Mouse (Mus musculus): ENCODE data around the gene 1700066M21Rik. TPM values are rescaled to one million over a fixed set of nuclear protein-coding genes. Genes with fewer than 3 reads are reported as not detected.
A peak's percentile ranks its signal among the peaks of the same experiment; 100 is the strongest.

Gene 1700066M21Rik
- polyA plus RNA-seq, 1 experiment from 2014 or later = 11.6 TPM

DNA sequence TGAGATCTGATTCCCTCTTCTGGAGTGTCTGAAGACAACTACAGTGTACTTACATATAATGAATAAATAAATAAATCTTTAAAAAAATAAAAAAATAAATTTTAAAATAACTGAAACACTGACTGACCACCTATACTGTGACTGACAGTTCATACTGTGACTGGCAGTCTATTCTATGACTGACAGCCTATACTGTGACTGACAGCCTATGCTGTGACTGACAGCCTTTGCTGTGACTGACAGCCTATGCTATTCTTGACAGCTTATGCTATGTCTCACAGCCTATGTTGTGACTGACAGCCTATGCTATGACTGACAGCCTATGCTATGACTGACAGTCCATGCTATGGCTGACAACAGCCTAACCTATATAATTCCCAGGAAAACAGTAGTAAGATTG, 29.9 kb upstream of the 1700066M21Rik start:
- no peak overlapping the region for H3K9ac ChIP-seq (ENCODE audit: low read length)
- no peaks in the 10 kb centered on the region for H3K27me3 ChIP-seq (replicated peaks; ENCODE audit: control insufficient read depth, insufficient read depth, low read length)
- H3K4me1 ChIP-seq (replicated peaks; ENCODE audit: control insufficient read depth, insufficient read depth, low read length) = no peaks in the 10 kb centered on the region
- DNase-seq (ENCODE audit: low spot score) = no peak
- no peak overlapping the region for H3K27ac ChIP-seq (ENCODE audit: low read depth)
- H3K4me2 ChIP-seq (ENCODE audit: low read length) = no peak overlapping the region
- no peak overlapping the region for H3K4me3 ChIP-seq (ENCODE audit: low read depth, low read length)
- ATAC-seq (replicated peaks; ENCODE audit: low FRiP score, low TSS enrichment, low read depth) = no peak
- no peaks in the 10 kb centered on the region for H3K36me3 ChIP-seq (ENCODE audit: control insufficient read depth, insufficient read depth, low read length)
- H3K9me3 ChIP-seq (ENCODE audit: control insufficient read depth, low read length) = no peaks in the 10 kb centered on the region

DNA sequence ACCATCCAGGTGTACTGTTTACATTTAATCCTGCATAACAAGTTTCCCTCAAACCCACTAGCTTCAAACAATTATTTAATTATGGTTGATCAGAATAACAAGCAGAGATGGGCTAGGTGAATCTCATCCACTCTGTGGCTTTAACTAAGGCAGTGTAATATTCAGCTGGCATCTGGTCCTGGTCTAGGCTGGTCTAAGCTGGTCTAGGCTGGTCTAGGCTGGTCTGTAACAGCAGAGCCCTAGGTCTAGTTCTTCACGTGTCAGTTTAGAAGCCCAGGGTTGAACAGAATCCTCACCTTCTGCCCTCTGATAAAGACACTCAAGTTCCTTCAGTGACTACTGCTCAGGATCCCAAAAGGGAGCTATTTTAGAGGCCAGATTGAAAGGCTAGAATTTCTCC, 25.5 kb upstream of the 1700066M21Rik start:
- H3K36me3 ChIP-seq (ENCODE audit: control insufficient read depth, insufficient read depth, low read length) = no peaks in the 10 kb centered on the region
- H3K27me3 ChIP-seq (replicated peaks; ENCODE audit: control insufficient read depth, insufficient read depth, low read length) = no peaks in the 10 kb centered on the region
- 45% methylated on average over 1 of the region's 1 CpGs for WGBS
- H3K27ac ChIP-seq (ENCODE audit: low read depth) = no peak overlapping the region
- no peak overlapping the region for H3K9ac ChIP-seq (ENCODE audit: low read length)
- H3K4me1 ChIP-seq (replicated peaks; ENCODE audit: control insufficient read depth, insufficient read depth, low read length) = no peaks in the 10 kb centered on the region
- no peak overlapping the region for H3K4me2 ChIP-seq (ENCODE audit: low read length)
- H3K9me3 ChIP-seq (ENCODE audit: control insufficient read depth, low read length) = no peaks in the 10 kb centered on the region
- no peak overlapping the region for H3K4me3 ChIP-seq (ENCODE audit: low read depth, low read length)
- no peak for DNase-seq (ENCODE audit: low spot score)
- no peak for ATAC-seq (replicated peaks; ENCODE audit: low FRiP score, low TSS enrichment, low read depth)

DNA sequence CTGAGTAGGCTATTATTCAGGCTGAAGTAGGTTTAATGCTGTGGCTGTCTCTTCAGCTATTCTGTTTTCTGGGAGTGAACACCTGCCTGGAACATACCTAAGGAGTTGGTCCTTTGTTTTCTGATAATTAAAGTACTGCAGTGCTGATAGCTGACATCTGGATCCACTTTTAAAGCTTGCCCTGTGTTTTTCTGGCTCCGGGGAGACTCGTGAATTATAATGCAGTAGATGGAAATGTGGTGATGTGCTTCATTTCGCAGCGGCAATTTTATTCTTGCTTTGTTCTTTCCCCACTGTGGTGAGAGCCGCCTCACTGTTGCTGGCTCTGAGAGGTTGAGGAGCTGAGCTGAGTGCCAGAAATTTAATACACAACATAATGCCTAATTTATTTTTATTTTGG, 18.9 kb upstream of the 1700066M21Rik start:
- Histone ChIP-seq H3K27ac (ENCODE audit: low read depth) (no peak overlapping the region), H3K4me3 (ENCODE audit: low read depth, low read length) (no peak overlapping the region), H3K4me2 (ENCODE audit: low read length) (no peak overlapping the region), H3K4me1 (replicated peaks; ENCODE audit: control insufficient read depth, insufficient read depth, low read length) (no peaks in the 10 kb centered on the region), H3K27me3 (replicated peaks; ENCODE audit: control insufficient read depth, insufficient read depth, low read length) (no peaks in the 10 kb centered on the region), H3K36me3 (ENCODE audit: control insufficient read depth, insufficient read depth, low read length) (no peaks in the 10 kb centered on the region), H3K9me3 (ENCODE audit: control insufficient read depth, low read length) (no peaks in the 10 kb centered on the region), H3K9ac (ENCODE audit: low read length) (no peak overlapping the region)
- no peak for DNase-seq (ENCODE audit: low spot score)
- ATAC-seq (replicated peaks; ENCODE audit: low FRiP score, low TSS enrichment, low read depth) = no peak
- WGBS = 81% methylated on average over 5 of the region's 5 CpGs

DNA sequence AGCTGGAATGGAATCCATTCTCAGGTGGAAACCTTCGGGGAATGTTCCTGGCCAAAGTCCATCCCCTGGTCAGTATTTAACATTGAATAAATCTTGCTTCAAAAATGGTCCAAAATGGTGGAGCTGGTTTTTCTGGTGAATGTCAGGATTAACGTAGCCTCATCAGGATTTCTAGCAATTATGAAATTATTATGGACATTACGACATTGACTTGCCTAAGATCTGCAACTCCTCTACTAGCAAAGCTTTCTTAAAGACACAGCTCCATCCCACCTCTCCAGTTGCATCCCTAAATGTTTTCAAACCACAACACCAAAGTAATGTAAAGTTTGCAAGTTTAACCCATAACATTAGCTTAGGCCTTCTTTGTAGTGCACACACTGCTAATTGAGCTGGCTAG, 10.0 kb upstream of the 1700066M21Rik start:
- WGBS = 96% methylated on average over 3 of the region's 3 CpGs
- Histone ChIP-seq H3K4me3 (ENCODE audit: low read depth, low read length) (no peak overlapping the region), H3K4me2 (ENCODE audit: low read length) (no peak overlapping the region), H3K36me3 (ENCODE audit: control insufficient read depth, insufficient read depth, low read length) (no peaks in the 10 kb centered on the region), H3K9ac (ENCODE audit: low read length) (no peak overlapping the region), H3K9me3 (ENCODE audit: control insufficient read depth, low read length) (no peaks in the 10 kb centered on the region), H3K4me1 (replicated peaks; ENCODE audit: control insufficient read depth, insufficient read depth, low read length) (no peaks in the 10 kb centered on the region), H3K27me3 (replicated peaks; ENCODE audit: control insufficient read depth, insufficient read depth, low read length) (no peaks in the 10 kb centered on the region), H3K27ac (ENCODE audit: low read depth) (no peak overlapping the region)
- no peak for ATAC-seq (replicated peaks; ENCODE audit: low FRiP score, low TSS enrichment, low read depth)
- DNase-seq (ENCODE audit: low spot score) = no peak

DNA sequence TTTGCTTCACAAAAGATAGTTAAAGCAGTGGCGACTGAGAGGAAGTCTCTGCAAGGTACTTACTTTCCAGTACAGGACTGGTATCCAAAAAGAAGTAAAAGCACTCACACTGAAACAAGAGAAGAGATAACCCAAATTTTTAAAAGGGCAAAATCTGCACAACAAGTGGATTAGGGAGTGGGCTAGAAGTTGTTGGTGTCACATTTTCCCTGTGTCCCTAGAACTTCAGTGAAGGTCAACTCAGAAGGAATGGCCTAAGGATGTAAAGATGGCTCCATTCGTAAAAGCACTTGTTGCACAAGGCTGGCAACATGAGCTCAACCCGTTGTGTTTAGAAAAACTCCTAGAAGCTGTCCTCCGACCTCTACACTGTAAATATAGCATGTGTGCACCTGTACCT, 8.3 kb upstream of the 1700066M21Rik start:
- no peaks in the 10 kb centered on the region for H3K4me1 ChIP-seq (replicated peaks; ENCODE audit: control insufficient read depth, insufficient read depth, low read length)
- ATAC-seq (replicated peaks; ENCODE audit: low FRiP score, low TSS enrichment, low read depth) (no peak), DNase-seq (ENCODE audit: low spot score) (no peak)
- H3K9me3 ChIP-seq (ENCODE audit: control insufficient read depth, low read length) = no peaks in the 10 kb centered on the region
- no peak overlapping the region for H3K4me3 ChIP-seq (ENCODE audit: low read depth, low read length)
- H3K27me3 ChIP-seq (replicated peaks; ENCODE audit: control insufficient read depth, insufficient read depth, low read length) = no peaks in the 10 kb centered on the region
- no peak overlapping the region for H3K9ac ChIP-seq (ENCODE audit: low read length)
- no peak overlapping the region for H3K4me2 ChIP-seq (ENCODE audit: low read length)
- H3K27ac ChIP-seq (ENCODE audit: low read depth) = no peak overlapping the region
- H3K36me3 ChIP-seq (ENCODE audit: control insufficient read depth, insufficient read depth, low read length) = no peaks in the 10 kb centered on the region
- 80% methylated on average over 4 of the region's 4 CpGs for WGBS

DNA sequence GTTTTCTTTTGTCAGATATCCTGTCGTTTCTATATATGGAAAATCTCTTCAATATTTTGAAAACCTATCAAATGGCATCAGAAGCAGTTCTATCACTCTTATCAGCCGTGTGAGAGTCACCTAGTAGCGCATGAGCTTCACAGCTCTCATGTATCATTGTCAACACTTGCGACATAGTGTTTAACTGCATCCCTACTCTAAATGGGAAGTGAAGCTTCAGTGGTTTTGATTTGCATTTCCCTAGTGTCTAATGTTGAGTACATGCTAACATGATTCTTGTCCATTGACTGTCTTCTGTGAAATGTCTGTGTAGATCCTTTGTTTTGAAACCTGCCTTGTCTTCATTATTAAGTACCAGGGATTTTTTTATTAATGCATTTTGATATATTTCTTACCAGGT, 7.0 kb upstream of the 1700066M21Rik start:
- H3K27me3 ChIP-seq (replicated peaks; ENCODE audit: control insufficient read depth, insufficient read depth, low read length) = no peaks in the 10 kb centered on the region
- no peak overlapping the region for H3K4me3 ChIP-seq (ENCODE audit: low read depth, low read length)
- no peaks in the 10 kb centered on the region for H3K9me3 ChIP-seq (ENCODE audit: control insufficient read depth, low read length)
- 77% methylated on average over 4 of the region's 4 CpGs for WGBS
- H3K9ac ChIP-seq (ENCODE audit: low read length) = no peak overlapping the region
- no peak overlapping the region for H3K27ac ChIP-seq (ENCODE audit: low read depth)
- H3K4me1 ChIP-seq (replicated peaks; ENCODE audit: control insufficient read depth, insufficient read depth, low read length) = no peaks in the 10 kb centered on the region
- no peak overlapping the region for H3K4me2 ChIP-seq (ENCODE audit: low read length)
- H3K36me3 ChIP-seq (ENCODE audit: control insufficient read depth, insufficient read depth, low read length) = no peaks in the 10 kb centered on the region
- ATAC-seq (replicated peaks; ENCODE audit: low FRiP score, low TSS enrichment, low read depth) = no peak
- DNase-seq (ENCODE audit: low spot score) = no peak

DNA sequence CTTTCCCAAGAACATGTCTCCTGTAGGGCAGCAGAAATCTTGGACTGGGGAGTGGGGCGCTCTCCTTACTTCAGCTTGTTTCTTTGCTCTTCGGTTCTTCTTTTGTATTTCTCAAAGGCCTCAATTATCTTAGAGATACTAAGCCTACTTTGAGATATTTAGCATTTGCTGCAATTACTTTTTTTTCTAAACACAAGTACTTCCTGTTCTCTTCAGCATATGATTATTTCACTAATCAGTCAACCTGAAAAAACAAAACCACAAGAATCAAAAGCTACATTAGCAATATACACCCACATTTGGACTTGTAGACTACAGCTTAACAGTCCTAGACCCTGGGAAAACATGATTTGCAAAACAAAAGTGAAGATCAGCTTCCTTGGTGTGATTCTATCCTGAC, 2.1 kb upstream of the 1700066M21Rik start:
- Histone ChIP-seq H3K4me2 (ENCODE audit: low read length) (no peak overlapping the region), H3K4me1 (replicated peaks; ENCODE audit: control insufficient read depth, insufficient read depth, low read length) (0 out of 2 replicates have a peak, but pooled peaks cover 4% of the 10 kb centered on the region), H3K36me3 (ENCODE audit: control insufficient read depth, insufficient read depth, low read length) (peaks cover 5% of the 10 kb centered on the region), H3K27me3 (replicated peaks; ENCODE audit: control insufficient read depth, insufficient read depth, low read length) (no peaks in the 10 kb centered on the region), H3K9me3 (ENCODE audit: control insufficient read depth, low read length) (no peaks in the 10 kb centered on the region), H3K4me3 (ENCODE audit: low read depth, low read length) (no peak overlapping the region), H3K9ac (ENCODE audit: low read length) (no peak overlapping the region), H3K27ac (ENCODE audit: low read depth) (no peak overlapping the region)
- no peak for ATAC-seq (replicated peaks; ENCODE audit: low FRiP score, low TSS enrichment, low read depth)
- no peak for DNase-seq (ENCODE audit: low spot score)
- 93% methylated on average over 2 of the region's 2 CpGs for WGBS

DNA sequence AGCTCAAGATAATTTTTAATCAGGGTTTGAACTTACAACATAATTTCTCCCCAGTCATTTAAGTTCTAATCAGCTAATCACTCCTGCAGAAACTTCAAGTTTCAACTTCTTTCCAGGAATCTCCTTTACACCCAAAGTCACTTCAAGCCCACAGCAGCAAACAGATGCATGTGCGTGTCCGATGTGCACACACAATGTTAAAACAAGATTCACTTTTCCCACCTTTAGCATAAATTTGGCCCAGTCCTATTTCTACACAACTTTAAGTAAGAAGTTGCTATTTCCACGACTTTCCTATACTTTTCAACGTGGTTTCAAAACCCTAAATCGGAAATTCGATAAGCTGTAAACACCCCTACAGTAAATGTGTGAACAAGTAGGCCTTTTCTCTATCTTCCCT, 614 bp upstream of the 1700066M21Rik start:
- Histone ChIP-seq H3K4me1 (replicated peaks; ENCODE audit: control insufficient read depth, insufficient read depth, low read length) (0 out of 2 replicates have a peak, but pooled peaks cover 4% of the 10 kb centered on the region), H3K9ac (ENCODE audit: low read length) (no peak overlapping the region), H3K36me3 (ENCODE audit: control insufficient read depth, insufficient read depth, low read length) (peaks cover 5% of the 10 kb centered on the region), H3K4me3 (ENCODE audit: low read depth, low read length) (peak overlapping the region; percentile 77), H3K27ac (ENCODE audit: low read depth) (no peak overlapping the region), H3K4me2 (ENCODE audit: low read length) (peak overlapping the region; percentile 62), H3K27me3 (replicated peaks; ENCODE audit: control insufficient read depth, insufficient read depth, low read length) (no peaks in the 10 kb centered on the region), H3K9me3 (ENCODE audit: control insufficient read depth, low read length) (no peaks in the 10 kb centered on the region)
- no peak for ATAC-seq (replicated peaks; ENCODE audit: low FRiP score, low TSS enrichment, low read depth)
- 67% methylated on average over 6 of the region's 6 CpGs for WGBS
- no peak for DNase-seq (ENCODE audit: low spot score)

DNA sequence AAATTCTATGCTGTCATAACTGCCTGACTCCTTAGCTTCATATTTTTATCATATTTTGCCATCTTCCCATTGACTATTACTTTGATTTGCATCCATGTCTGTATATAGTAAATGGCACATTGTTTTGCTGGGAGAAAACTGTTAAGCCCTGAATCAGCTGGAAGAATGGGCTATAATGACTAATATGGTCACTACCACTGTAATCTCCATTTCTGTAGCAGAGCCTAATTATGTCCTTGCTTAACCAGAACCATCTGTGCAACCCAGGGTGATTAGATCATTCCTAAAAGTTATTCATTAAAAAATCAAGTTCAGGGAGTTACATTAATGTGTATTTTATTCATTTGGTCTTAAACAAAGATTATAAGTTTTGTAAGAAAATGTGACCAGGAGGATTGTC, 9.1 kb downstream of the 1700066M21Rik start:
- H3K9ac ChIP-seq (ENCODE audit: low read length) = no peak overlapping the region
- ATAC-seq (replicated peaks; ENCODE audit: low FRiP score, low TSS enrichment, low read depth) = no peak
- no peaks in the 10 kb centered on the region for H3K27me3 ChIP-seq (replicated peaks; ENCODE audit: control insufficient read depth, insufficient read depth, low read length)
- H3K27ac ChIP-seq (ENCODE audit: low read depth) = no peak overlapping the region
- no peak overlapping the region for H3K4me2 ChIP-seq (ENCODE audit: low read length)
- H3K36me3 ChIP-seq (ENCODE audit: control insufficient read depth, insufficient read depth, low read length) = peaks cover 28% of the 10 kb centered on the region; the same call in 1 of the 2 replicates
- DNase-seq (ENCODE audit: low spot score) = no peak
- no peaks in the 10 kb centered on the region for H3K9me3 ChIP-seq (ENCODE audit: control insufficient read depth, low read length)
- no peaks in the 10 kb centered on the region for H3K4me1 ChIP-seq (replicated peaks; ENCODE audit: control insufficient read depth, insufficient read depth, low read length)
- H3K4me3 ChIP-seq (ENCODE audit: low read depth, low read length) = no peak overlapping the region

All from intestine, embryonic 14.5 days (tissue).